Mouse (Mus musculus) CH12.LX (cell line): Measurements from ENCODE around the gene Pf4. TPM values are rescaled to one million over a fixed set of nuclear protein-coding genes. Genes with fewer than 3 reads are reported as not detected.

Experiments
- DNase-seq: peaks from one replicate; pipeline ENCODE4 v3.0.0-alpha.2; 2013; ENCODE audit errors: extremely low read depth
- H3K27ac ChIP-seq: 2 replicates; pipeline ENCODE4 v1.5.1; 2012; ENCODE audit warnings: low read depth, mild to moderate bottlenecking, control low read depth, moderate library complexity; ENCODE audit not compliant: insufficient read depth
- H3K27me3 ChIP-seq: replicated peaks from 2 replicates; pipeline ENCODE3; 2012; ENCODE audit warnings: inconsistent platforms
- H3K36me3 ChIP-seq, 2 experiments: replicated peaks in 1 of 2; 2 replicates each; pipeline versions ENCODE3 to v1.6.1; 2012; ENCODE audit warnings: inconsistent platforms in 1 of 2, low read length in 1 of 2, mild to moderate bottlenecking in 1 of 2, mixed read lengths in 1 of 2, moderate library complexity in 1 of 2; ENCODE audit not compliant: control insufficient read depth in 1 of 2, insufficient read depth in 1 of 2
- H3K4me1 ChIP-seq, 2 experiments: 2 replicates each; pipeline ENCODE4 v1.6.1; 2012; ENCODE audit warnings: inconsistent platforms in 1 of 2, moderate library complexity in 1 of 2; ENCODE audit not compliant: insufficient read depth in 2 of 2, control insufficient read depth in 1 of 2
- H3K4me2 ChIP-seq: 2 replicates; pipeline ENCODE4 v1.6.1; 2012; ENCODE audit warnings: low read depth, mild to moderate bottlenecking, control low read depth; ENCODE audit not compliant: poor library complexity, insufficient read depth, severe bottlenecking
- H3K4me3 ChIP-seq, 3 experiments: fragments of 150-350 bp in 1 of 3; sonication (generic) in 1 of 3; replicated peaks in 1 of 3; 2 replicates each; pipeline versions ENCODE3 to v1.5.1; 2011 to 2012; ENCODE audit warnings: low read depth in 2 of 3, low read length in 2 of 3, mild to moderate bottlenecking in 2 of 3, moderate library complexity in 2 of 3, control low read depth in 1 of 3, improper control_type of control experiment in 1 of 3, inconsistent platforms in 1 of 3, mixed read lengths in 1 of 3; ENCODE audit not compliant: poor library complexity in 1 of 3
- H3K79me2 ChIP-seq: replicated peaks from 2 replicates; pipeline ENCODE4 v1.6.1; 2012; ENCODE audit warnings: mild to moderate bottlenecking, moderate library complexity; ENCODE audit not compliant: control insufficient read depth, poor library complexity, insufficient read depth, severe bottlenecking; ENCODE audit errors: extremely low read depth
- H3K9ac ChIP-seq: 2 replicates; pipeline ENCODE4 v1.6.1; 2012; ENCODE audit warnings: low read depth, mild to moderate bottlenecking, control low read depth, moderate library complexity; ENCODE audit not compliant: insufficient read depth
- H3K9me3 ChIP-seq: replicated peaks from 2 replicates; pipeline ENCODE3; 2012; ENCODE audit warnings: low read length, inconsistent platforms, mixed read lengths
- BHLHE40 ChIP-seq: IDR thresholded peaks from 2 replicates; pipeline ENCODE4 v1.6.1; 2011; ENCODE audit warnings: mild to moderate bottlenecking, low read depth, low read length, improper control_type of control experiment
- CHD2 ChIP-seq: IDR thresholded peaks from 2 replicates; pipeline ENCODE4 v1.6.1; 2011; ENCODE audit warnings: low read length, improper control_type of control experiment
- CTCF ChIP-seq, 2 experiments: IDR thresholded peaks in 1 of 2; conservative IDR thresholded peaks in 1 of 2; 2 replicates each; pipeline ENCODE4 v1.5.1; 2011 to 2012; ENCODE audit warnings: low read depth in 2 of 2, low read length in 2 of 2, improper control_type of control experiment in 1 of 2, inconsistent platforms in 1 of 2, mild to moderate bottlenecking in 1 of 2, moderate library complexity in 1 of 2
- E2F4 ChIP-seq: IDR thresholded peaks from 2 replicates; pipeline ENCODE4 v1.6.1; 2011; ENCODE audit warnings: low read depth, low read length, improper control_type of control experiment; ENCODE audit not compliant: insufficient replicate concordance
- ELF1 ChIP-seq: IDR thresholded peaks from 2 replicates; pipeline ENCODE4 v1.6.1; 2014; ENCODE audit warnings: low read depth, mild to moderate bottlenecking, inconsistent platforms, low read length, improper control_type of control experiment
- EP300 ChIP-seq: IDR thresholded peaks from 2 replicates; pipeline ENCODE4 v1.6.1; 2011; ENCODE audit warnings: low read length, improper control_type of control experiment
- ETS1 ChIP-seq: conservative IDR thresholded peaks from 2 replicates; pipeline ENCODE4 v1.6.1; 2012; ENCODE audit warnings: low read depth, mild to moderate bottlenecking, inconsistent platforms, low read length, improper control_type of control experiment, moderate library complexity
- GABPA ChIP-seq: IDR thresholded peaks from 2 replicates; pipeline ENCODE4 v1.6.1; 2012; ENCODE audit warnings: low read depth, low read length, improper control_type of control experiment, inconsistent platforms; ENCODE audit not compliant: insufficient replicate concordance
- HCFC1 ChIP-seq: IDR thresholded peaks from 2 replicates; pipeline ENCODE4 v1.6.1; 2012; ENCODE audit warnings: low read depth, mild to moderate bottlenecking, inconsistent platforms, low read length, improper control_type of control experiment
- IRF4 ChIP-seq: IDR thresholded peaks from 2 replicates; pipeline ENCODE4 v1.6.1; 2014; ENCODE audit warnings: low read depth, mild to moderate bottlenecking, inconsistent platforms, low read length, improper control_type of control experiment
- JUN ChIP-seq: IDR thresholded peaks from 2 replicates; pipeline ENCODE4 v1.6.1; 2011; ENCODE audit warnings: low read depth, mild to moderate bottlenecking, low read length, improper control_type of control experiment, moderate library complexity; ENCODE audit not compliant: insufficient read depth
- JUND ChIP-seq: conservative IDR thresholded peaks from 2 replicates; pipeline ENCODE4 v1.6.1; 2011; ENCODE audit warnings: low read depth, low read length, improper control_type of control experiment
- KAT2A ChIP-seq: IDR thresholded peaks from 2 replicates; pipeline ENCODE4 v1.6.1; 2012; ENCODE audit warnings: low read length, improper control_type of control experiment, inconsistent platforms; ENCODE audit not compliant: insufficient replicate concordance
- MAFK ChIP-seq: IDR thresholded peaks from 2 replicates; pipeline ENCODE4 v1.6.1; 2011; ENCODE audit warnings: low read length, improper control_type of control experiment; ENCODE audit not compliant: insufficient replicate concordance
- MEF2A ChIP-seq: IDR thresholded peaks from 2 replicates; pipeline ENCODE4 v1.6.1; 2014; ENCODE audit warnings: low read depth, mild to moderate bottlenecking, inconsistent platforms, low read length, improper control_type of control experiment, borderline replicate concordance
- MYC ChIP-seq: IDR thresholded peaks from 2 replicates; pipeline ENCODE4 v1.6.1; 2011; ENCODE audit warnings: low read depth, mild to moderate bottlenecking, improper control_type of control experiment, low read length
- NELFE ChIP-seq: IDR thresholded peaks from 2 replicates; pipeline ENCODE4 v1.6.1; 2011; ENCODE audit warnings: low read depth, low read length, improper control_type of control experiment
- POLR2A ChIP-seq: IDR thresholded peaks from 2 replicates; pipeline ENCODE4 v1.6.1; 2011; ENCODE audit warnings: low read depth, mild to moderate bottlenecking, improper control_type of control experiment, low read length
- POLR2AphosphoS2 ChIP-seq: IDR thresholded peaks from 2 replicates; pipeline ENCODE4 v1.6.1; 2011; ENCODE audit warnings: low read depth, low read length, improper control_type of control experiment
- RCOR1 ChIP-seq: conservative IDR thresholded peaks from 2 replicates; pipeline ENCODE4 v1.6.1; 2012; ENCODE audit warnings: low read depth, mild to moderate bottlenecking, inconsistent platforms, low read length, improper control_type of control experiment
- SMC3 ChIP-seq: IDR thresholded peaks from 2 replicates; pipeline ENCODE4 v1.6.1; 2011; ENCODE audit warnings: low read depth, low read length, improper control_type of control experiment
- TBP ChIP-seq: conservative IDR thresholded peaks from 2 replicates; pipeline ENCODE4 v1.6.1; 2011; ENCODE audit warnings: low read depth, low read length, improper control_type of control experiment
- TCF12 ChIP-seq: IDR thresholded peaks from 2 replicates; pipeline ENCODE4 v1.6.1; 2014; ENCODE audit warnings: low read depth, mild to moderate bottlenecking, inconsistent platforms, low read length, improper control_type of control experiment
- USF1 ChIP-seq: IDR thresholded peaks from 2 replicates; pipeline ENCODE4 v1.6.1; 2014; ENCODE audit warnings: low read depth, mild to moderate bottlenecking, inconsistent platforms, low read length, improper control_type of control experiment
- USF2 ChIP-seq: conservative IDR thresholded peaks from 2 replicates; pipeline ENCODE4 v1.6.1; 2011; ENCODE audit warnings: low read depth, low read length, improper control_type of control experiment
- ZC3H11A ChIP-seq: IDR thresholded peaks from 2 replicates; pipeline ENCODE4 v1.6.1; 2012; ENCODE audit warnings: low read depth, mild to moderate bottlenecking, inconsistent platforms, low read length, improper control_type of control experiment
- ZKSCAN1 ChIP-seq: IDR thresholded peaks from 2 replicates; pipeline ENCODE4 v1.6.1; 2012; ENCODE audit warnings: low read depth, inconsistent platforms, low read length, improper control_type of control experiment, borderline replicate concordance
- ZMIZ1 ChIP-seq: IDR thresholded peaks from 2 replicates; pipeline ENCODE4 v1.6.1; 2012; ENCODE audit warnings: low read depth, mild to moderate bottlenecking, inconsistent platforms, low read length, improper control_type of control experiment
- ZNF384 ChIP-seq: IDR thresholded peaks from 2 replicates; pipeline ENCODE4 v1.6.1; 2012; ENCODE audit warnings: low read depth, low read length, improper control_type of control experiment, inconsistent platforms
- dilution Hi-C: fragments of 300-500 bp; cut with MboI; formaldehyde crosslinking; loops from 2 replicates; pipeline ENCODE4 v1.14.3; 2020; ENCODE audit warnings: low sequenced_read_pairs; ENCODE audit not compliant: extremely low pct_unique_long_range_greater_than_20kb, extremely low pct_ligation_motif_present
- in situ Hi-C: fragments of 300-500 bp; cut with MboI; formaldehyde crosslinking; loops from 3 replicates; pipeline ENCODE4 v1.14.3; 2019; ENCODE audit warnings: low sequenced_read_pairs, low pct_ligation_motif_present, low pct_unique_long_range_greater_than_20kb, mixed read lengths
- polyA plus RNA-seq: library from polyadenylated mRNA; unstranded; fragments of >175 nt; gene quantifications from 2 replicates; pipeline ENCODE4 v1.2.1, GENCODE M21; 2012; ENCODE audit warnings: low read depth; ENCODE audit not compliant: insufficient read length
- total RNA-seq, 2 experiments: library from RNA; depleted of rRNA; stranded (reverse); fragments of 300-350 nt in 1 of 2; fragments of >200 nt in 1 of 2; gene quantifications; 2 replicates each; pipeline ENCODE4 v1.2.3; 2012 to 2014

Gene Pf4
- total and polyA plus RNA-seq, 3 experiments = not detected

GRCm38 (mm10) chr5:90742029-90742428, 30.2 kb upstream of the Pf4 start:
- H3K9ac ChIP-seq = no peak overlapping the region
- no peak overlapping the region for H3K4me2 ChIP-seq
- H3K36me3 ChIP-seq = no peaks in the 10 kb centered on the region
- H3K4me3 ChIP-seq = no peak overlapping the region
- TF ChIP-seq ETS1 (peak; percentile 97), BHLHE40 (peak; percentile 98), EP300 (peak; percentile 84), IRF4 (0 out of 2 replicates have a peak, but pooled peaks have one; percentile 26), RCOR1 (no peak), KAT2A (no peak), POLR2AphosphoS2 (no peak), MEF2A (peak; percentile 45; the same call in 1 of the 2 replicates), JUND (peak; percentile 74), NELFE (no peak; the same call in 1 of the 2 replicates), TCF12 (peak; percentile 22; the same call in 1 of the 2 replicates), E2F4 (no peak), JUN (peak; percentile 62), POLR2A (no peak), MAFK (peak; percentile 98), HCFC1 (peak; percentile 33; the same call in 1 of the 2 replicates), TBP (0 out of 2 replicates have a peak, but pooled peaks have one; percentile 21), MYC (peak; percentile 55; the same call in 1 of the 2 replicates), ELF1 (peak; percentile 27; the same call in 1 of the 2 replicates), ZNF384 (no peak)
- no peaks in the 10 kb centered on the region for H3K79me2 ChIP-seq
- peaks cover 6 to 34% of the 10 kb centered on the region in 2 experiments; a peak in 3 of 4 replicates for H3K4me1 ChIP-seq
- H3K27ac ChIP-seq = no peak overlapping the region
- no peaks in the 10 kb centered on the region for H3K9me3 ChIP-seq
- H3K27me3 ChIP-seq = no peaks in the 10 kb centered on the region
- DNase-seq = peak; percentile 94
- in situ Hi-C loops = no loop called here
- dilution Hi-C loops = no loop called here

- dilution Hi-C loops = no loop called here
- H3K27me3 ChIP-seq = no peaks in the 10 kb centered on the region
- no peak overlapping the region for H3K4me2 ChIP-seq
- H3K9ac ChIP-seq = no peak overlapping the region
- H3K9me3 ChIP-seq = no peaks in the 10 kb centered on the region
- H3K36me3 ChIP-seq = no peaks in the 10 kb centered on the region
- no peak overlapping the region for H3K27ac ChIP-seq
- H3K4me1 ChIP-seq = peaks cover 2 to 15% of the 10 kb centered on the region in 2 experiments; a peak in 3 of 4 replicates
- H3K4me3 ChIP-seq = no peak overlapping the region
- no peak for DNase-seq
- TF ChIP-seq TBP = no peak
- TF ChIP-seq USF1 = no peak
- TF ChIP-seq POLR2A = no peak
- TF ChIP-seq ZMIZ1 = no peak
- no peak for TF ChIP-seq CHD2
- no peak for TF ChIP-seq ZKSCAN1
- TF ChIP-seq POLR2AphosphoS2 = no peak
- TF ChIP-seq ETS1 = no peak
- TF ChIP-seq GABPA = no peak
- no peak for TF ChIP-seq TCF12
- TF ChIP-seq HCFC1 = no peak
- no peak for TF ChIP-seq KAT2A
- no peak for TF ChIP-seq MEF2A
- no peak for TF ChIP-seq BHLHE40
- no peak for TF ChIP-seq MYC
- no peak for TF ChIP-seq SMC3
- TF ChIP-seq USF2 = no peak
- TF ChIP-seq CTCF (conservative IDR thresholded peaks at IDR 0.05 in 1 of 2, IDR thresholded peaks at IDR 0.05 in 1 of 2; ENCODE audit: low read depth in 2 of 2, low read length in 2 of 2) = no peak
- no peak for TF ChIP-seq EP300
- no peak for TF ChIP-seq ZC3H11A
- TF ChIP-seq, all 38 proteins: peak for 0
- H3K79me2 ChIP-seq = no peaks in the 10 kb centered on the region
- in situ Hi-C loops = no loop called here
Measured at GRCm38 (mm10) chr5:90753934-90754333, 18.3 kb upstream of the Pf4 start.
